Mouse (Mus musculus) neutrophil, adult 5-6 weeks (primary cell): ENCODE data around the gene Rnf44. TPM values are rescaled to one million over a fixed set of nuclear protein-coding genes. Genes with fewer than 3 reads are reported as not detected.

Experiments
- ATAC-seq: fragments of 151-379, 151-347 bp; 2 replicates; pipeline ENCODE4 v1.8.0; 2017; ENCODE audit warnings: mild to moderate bottlenecking, moderate TSS enrichment; ENCODE audit not compliant: insufficient number of reproducible peaks, poor library complexity, low FRiP score, severe bottlenecking; ENCODE audit errors: extremely low read depth
- total RNA-seq: library from RNA; stranded (forward); fragments of 200-1000 nt; gene quantifications from 2 replicates; pipeline ENCODE4 v1.2.3, GENCODE M21; 2017

Gene Rnf44
- total RNA-seq, result 98.7 and 112 TPM in 2 replicates

DNA sequence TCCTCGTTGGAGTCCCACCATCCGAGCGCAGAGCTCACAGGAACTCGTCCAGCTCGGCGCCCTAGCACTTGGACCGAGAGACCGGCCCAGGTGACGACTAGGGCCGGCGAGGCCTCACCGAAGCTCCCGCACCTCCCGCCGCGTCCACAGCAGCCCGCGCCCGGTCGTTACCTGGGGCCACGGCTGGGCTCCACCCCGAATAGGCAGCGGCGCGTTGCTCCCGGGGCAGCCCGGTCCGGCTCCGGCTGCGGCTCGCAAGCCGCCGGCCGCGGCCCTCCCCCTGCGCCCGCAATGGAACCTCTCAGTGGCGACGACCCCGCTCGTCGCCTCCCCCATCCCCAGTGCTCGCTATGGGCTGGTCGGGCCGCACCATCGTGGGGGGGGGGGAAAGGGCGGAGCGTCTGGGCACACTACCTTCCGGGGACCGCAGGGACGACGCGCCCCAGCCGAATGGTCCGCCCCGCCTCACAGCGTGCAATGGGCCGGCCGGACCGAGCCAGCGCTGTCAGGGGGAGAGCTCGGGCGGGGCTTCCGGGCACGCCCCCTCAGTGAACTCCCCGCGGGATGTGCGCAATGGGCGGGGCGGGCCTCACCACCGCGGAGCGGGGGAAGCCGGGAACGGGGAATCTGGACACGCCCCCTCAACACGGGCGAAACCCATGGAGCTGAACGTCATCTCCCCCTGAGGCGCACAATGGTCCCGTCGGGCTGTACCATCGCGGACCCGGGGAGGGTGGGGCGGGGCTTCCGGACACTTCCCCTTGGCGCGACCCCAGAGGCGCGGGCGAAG, at the start of gene Rnf44:
Rnf44 (minus strand) TSS at position 350 of the 790 bp plus-strand sequence.
- peak; percentile 81 for ATAC-seq

- no peak for ATAC-seq
Observed at GRCm38 (mm10) chr13:54738213-54738601, 44.5 kb upstream of the Rnf44 start.

DNA sequence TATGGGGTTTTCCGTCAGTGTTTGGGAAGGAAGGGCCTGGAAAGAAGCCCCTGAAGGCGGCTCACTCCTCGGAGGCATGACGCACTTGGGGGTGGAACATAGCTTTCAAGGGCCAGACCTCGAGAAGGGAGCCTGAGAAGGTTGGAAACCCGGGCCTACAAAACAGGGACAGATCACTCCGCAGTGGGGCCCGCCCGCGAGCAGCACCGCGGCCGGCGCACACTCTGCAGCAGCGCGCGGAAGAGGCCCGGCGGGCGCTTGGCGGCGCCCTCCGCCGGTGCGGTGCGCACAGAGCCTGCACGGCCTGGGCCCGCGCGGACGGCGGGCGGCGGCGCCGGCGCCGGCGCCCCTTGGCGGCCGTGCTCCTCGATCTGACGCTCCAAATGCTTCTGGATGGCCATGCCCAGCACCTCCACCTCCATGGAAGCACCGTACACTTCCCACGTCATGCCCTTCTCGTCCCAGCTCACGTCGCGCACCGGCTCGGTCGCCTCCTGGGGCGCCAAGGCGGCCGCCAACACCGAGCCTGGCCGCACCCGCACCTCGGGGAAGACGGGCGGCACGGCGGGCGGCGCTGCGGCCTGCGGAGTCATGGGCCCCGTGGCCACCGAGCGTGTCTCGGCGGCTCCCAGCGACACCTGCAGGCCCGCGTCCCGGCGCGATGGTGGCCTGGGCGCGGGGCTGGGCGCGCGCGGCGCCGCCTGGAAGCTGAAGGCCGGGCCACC, 43.9 kb upstream of the Rnf44 start:
- no peak for ATAC-seq

DNA sequence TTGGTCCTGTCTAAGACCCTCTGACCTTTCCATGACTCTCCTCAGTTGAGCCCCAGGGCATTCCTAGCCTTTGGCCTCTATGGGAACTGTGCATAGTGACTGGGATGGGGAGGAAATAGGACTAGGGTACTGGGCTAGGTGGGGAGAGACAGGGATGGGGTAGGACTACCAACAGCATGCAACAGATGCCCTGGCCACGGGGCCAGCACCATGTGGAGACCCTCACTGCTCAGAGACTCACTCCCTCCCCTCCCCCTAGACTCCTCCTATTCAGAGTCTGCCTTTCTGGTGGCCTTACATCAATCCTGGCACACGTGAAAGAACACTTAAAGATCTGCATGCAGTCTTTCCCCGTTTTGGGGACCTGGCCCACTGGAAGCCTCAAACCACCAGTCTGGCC, 43.2 kb upstream of the Rnf44 start:
- ATAC-seq, result no peak

GRCm38 (mm10) chr13:54726131-54726530, 32.4 kb upstream of the Rnf44 start:
- ATAC-seq, result no peak

- no peak for ATAC-seq
Observed at GRCm38 (mm10) chr13:54723143-54723542, 29.4 kb upstream of the Rnf44 start.

DNA sequence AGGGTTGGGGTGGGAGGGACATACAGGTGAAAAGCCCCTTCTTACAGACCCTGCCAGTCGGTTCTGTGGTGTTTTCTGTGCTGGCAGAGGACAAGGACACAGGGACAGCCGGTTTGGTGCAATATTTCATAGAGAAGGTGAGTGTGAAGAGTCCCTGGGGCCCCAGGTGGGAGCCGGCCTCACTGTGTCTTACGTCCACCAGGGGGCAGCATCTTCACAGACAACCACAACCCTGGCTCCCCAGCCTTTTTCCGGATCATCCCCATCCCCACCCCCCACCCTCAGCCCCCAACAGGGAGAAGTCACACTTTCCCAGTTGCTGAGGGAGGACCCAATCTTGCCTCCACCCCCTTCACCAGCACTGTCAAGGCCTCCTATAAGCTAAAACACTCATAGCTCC, 23.2 kb upstream of the Rnf44 start:
- peak; percentile 53; the same call in 1 of the 2 replicates for ATAC-seq

- ATAC-seq, result no peak
Observed at GRCm38 (mm10) chr13:54714996-54715395, 21.3 kb upstream of the Rnf44 start.

DNA sequence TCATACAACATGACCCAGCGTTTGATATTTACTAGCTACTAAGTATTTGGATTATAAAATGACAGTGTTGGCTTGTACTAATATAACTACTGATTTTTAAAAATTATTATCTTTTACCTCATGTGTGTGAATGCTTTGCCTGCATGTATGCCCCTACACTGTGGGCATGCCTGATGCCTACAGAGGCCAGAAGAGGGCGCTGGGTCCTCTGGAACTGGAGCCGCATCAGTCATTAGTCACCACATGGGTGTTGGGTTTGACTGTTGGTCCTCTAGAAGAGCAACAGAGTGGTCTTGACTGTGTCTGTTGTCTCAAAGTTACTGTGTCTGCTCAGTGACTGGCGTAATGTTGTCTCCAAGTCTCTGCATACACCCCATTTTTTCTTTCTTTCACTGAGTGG, 20.7 kb upstream of the Rnf44 start:
- no peak for ATAC-seq

DNA sequence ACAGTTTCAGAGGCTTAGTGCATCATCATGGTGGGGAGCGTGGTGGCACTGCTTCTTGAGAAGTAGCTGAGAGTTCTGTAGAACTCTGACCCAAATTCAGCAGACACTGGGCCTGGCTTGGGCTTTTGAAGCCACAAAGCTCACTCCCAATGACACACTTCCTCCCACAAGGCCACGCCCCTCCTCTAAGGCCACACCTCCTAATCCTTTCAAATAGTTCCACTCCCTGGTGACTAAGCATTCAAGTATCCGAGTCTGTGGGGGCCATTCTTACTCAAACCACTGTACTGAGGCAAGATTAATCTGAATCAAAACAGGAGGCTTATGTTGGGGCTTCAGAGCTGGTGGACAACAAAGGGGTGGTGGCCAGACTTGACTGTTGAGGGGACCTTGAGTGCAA, 17.2 kb upstream of the Rnf44 start:
- ATAC-seq, result no peak

DNA sequence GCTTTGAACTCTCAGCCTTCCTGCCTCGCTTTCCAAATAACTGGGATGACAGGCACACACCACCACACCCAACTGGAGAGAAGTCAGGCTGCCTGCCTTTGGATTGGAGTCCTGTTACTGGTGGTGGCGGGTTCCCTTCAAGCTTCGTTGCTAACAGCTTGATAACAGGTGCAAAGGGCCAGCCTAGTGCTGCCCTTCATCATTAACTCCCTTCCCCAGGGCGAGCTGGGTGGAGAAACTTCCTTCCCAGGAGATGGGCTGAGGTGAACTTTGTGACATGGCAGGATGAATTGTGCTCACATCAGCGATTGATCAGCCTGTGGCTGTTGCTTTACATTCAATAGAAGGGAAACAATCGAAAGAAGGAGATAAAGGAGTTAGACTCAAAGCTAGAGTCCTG, 11.2 kb upstream of the Rnf44 start:
- ATAC-seq, result no peak

- peak; percentile 65 for ATAC-seq
Observed at GRCm38 (mm10) chr13:54702507-54702906, 8.8 kb upstream of the Rnf44 start.

GRCm38 (mm10) chr13:54701243-54701642, 7.5 kb upstream of the Rnf44 start, which contains the start of gene Cdhr2:
TSS of gene Cdhr2 (plus strand) at chr13:54701461.
- ATAC-seq, result no peak

DNA sequence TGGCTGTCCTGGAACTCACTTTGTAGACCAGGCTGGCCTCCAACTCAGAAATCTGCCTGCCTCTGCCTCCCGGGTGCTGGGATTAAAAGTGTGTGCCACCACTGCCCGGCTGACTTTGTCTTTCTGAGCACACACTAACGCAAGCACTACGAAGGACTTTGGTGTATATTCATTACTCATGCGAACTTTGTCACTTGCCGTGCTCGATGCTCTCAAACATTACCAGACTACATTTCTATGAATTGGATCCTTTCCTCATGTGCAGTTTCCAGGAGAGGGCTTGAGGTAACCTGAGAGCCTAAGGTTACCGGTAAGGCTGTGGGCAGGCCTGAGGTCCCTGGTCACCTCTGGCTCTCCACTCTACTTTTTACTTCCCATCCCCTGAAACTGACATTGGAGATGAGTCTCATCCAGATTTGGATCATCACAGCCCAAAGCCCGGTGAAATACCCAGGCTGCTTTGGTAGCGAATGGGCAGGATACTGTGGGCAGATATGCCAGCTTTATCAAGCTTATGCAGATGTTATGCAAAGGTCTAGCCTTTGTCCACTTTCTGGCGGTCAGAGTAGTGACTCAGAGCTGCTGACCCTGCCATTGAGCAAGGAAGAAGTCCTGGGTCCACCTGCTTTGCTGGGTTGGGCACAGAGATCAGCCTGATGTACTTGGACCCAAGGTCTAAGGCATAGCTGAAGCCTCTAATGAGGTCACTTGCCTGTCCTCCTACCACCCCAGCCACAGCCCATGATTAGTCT, 1.9 kb upstream of the Rnf44 start:
- no peak for ATAC-seq

- ATAC-seq, result peak; percentile 49
Observed at GRCm38 (mm10) chr13:54694348-54695060, 797 bp upstream of the Rnf44 start.

DNA sequence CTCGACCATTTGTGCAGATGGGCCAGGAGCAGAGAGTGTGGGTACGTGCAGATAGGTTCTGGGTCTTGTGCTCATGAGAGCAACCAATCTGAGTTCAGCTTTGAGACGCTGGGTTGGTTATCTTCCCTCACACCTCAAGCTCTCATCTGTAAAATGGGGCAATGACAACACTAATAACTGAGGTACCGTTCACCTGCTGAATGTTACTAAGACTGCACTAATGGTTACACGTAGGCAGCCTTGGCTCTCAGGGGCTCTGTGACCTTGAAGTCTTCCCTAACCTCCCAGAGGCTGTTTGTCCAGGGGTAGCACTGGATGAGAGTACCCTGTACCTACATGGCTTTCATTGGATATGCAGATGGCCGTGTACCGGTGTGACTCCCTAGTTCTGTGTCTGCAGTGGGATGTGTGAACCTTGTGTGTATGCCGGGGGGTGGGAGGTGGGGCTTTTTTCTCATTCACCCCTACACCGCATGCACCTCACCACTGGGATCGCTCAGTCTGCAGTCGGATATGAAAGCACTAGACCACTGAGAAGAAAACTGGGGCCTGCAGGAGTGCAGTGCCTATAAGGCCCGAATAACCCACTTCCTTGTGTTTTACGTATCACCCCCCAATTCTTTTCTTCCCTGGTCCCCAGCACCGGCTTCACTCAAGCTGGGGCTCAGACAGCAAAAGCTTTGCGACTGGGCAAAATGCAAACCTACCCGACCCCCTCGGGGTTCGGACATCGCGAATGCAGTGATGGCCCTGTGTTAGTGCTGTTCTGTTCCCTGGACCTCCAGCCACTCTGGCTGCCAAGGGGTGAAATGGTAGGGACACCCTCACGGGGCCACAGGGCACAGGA, 773 bp downstream of the Rnf44 start:
- no peak for ATAC-seq

- ATAC-seq, result peak; percentile 25
Observed at GRCm38 (mm10) chr13:54691737-54692136, 2.0 kb downstream of the Rnf44 start.

- no peak for ATAC-seq
Observed at GRCm38 (mm10) chr13:54690151-54690740, 3.5 kb downstream of the Rnf44 start.
